Mouse (Mus musculus) intestine, postnatal 0 days (tissue): ENCODE data around the gene Nprl3. TPM values are rescaled to one million over a fixed set of nuclear protein-coding genes. Genes with fewer than 3 reads are reported as not detected.

Experiments used
- ATAC-seq: fragments of 200-750 bp; cut with Nextera tagmentation; 2 replicates; pipeline ENCODE4 v1.8.0; 2017; ENCODE audit warnings: mild to moderate bottlenecking, moderate TSS enrichment, moderate library complexity
- H3K27ac ChIP-seq: fragments of 300-500 bp; sonication (generic); 2 replicates; pipeline ENCODE4 v1.5.1; 2014; ENCODE audit warnings: mild to moderate bottlenecking, low read depth, low read length, moderate library complexity
- H3K27me3 ChIP-seq: fragments of 300-500 bp; sonication (generic); replicated peaks from 2 replicates; pipeline ENCODE4 v1.6.1; 2014; ENCODE audit warnings: low read length, mixed read lengths; ENCODE audit not compliant: control insufficient read depth, insufficient read depth
- H3K36me3 ChIP-seq: fragments of 300-500 bp; sonication (generic); 2 replicates; pipeline ENCODE4 v1.6.1; 2014; ENCODE audit warnings: mild to moderate bottlenecking, moderate library complexity; ENCODE audit not compliant: control insufficient read depth, insufficient read depth
- H3K4me1 ChIP-seq: fragments of 300-500 bp; sonication (generic); replicated peaks from 2 replicates; pipeline ENCODE4 v1.6.1; 2014; ENCODE audit warnings: antibody characterized with exemption, low read length, mixed read lengths; ENCODE audit not compliant: control insufficient read depth, insufficient read depth
- H3K4me2 ChIP-seq: fragments of 300-500 bp; sonication (generic); replicated peaks from 2 replicates; pipeline ENCODE4 v1.6.1; 2014; ENCODE audit warnings: low read depth, mild to moderate bottlenecking, moderate library complexity
- H3K4me3 ChIP-seq: fragments of 300-500 bp; sonication (generic); 2 replicates; pipeline ENCODE4 v1.5.1; 2014; ENCODE audit warnings: low read depth, low read length
- H3K9ac ChIP-seq: fragments of 300-500 bp; sonication (generic); 2 replicates; pipeline ENCODE4 v1.6.1; 2014; ENCODE audit warnings: mild to moderate bottlenecking, low read depth, low read length
- H3K9me3 ChIP-seq: fragments of 300-500 bp; sonication (generic); 2 replicates; pipeline ENCODE4 v1.6.1; 2016; ENCODE audit warnings: mixed run types; ENCODE audit not compliant: control insufficient read depth
- CTCF ChIP-seq: sonication (generic); IDR thresholded peaks from 2 replicates; pipeline ENCODE4 v1.5.1; 2016; ENCODE audit warnings: low read depth, mild to moderate bottlenecking, control low read depth, antibody characterized with exemption, moderate library complexity
- WGBS: fragments of 180-500 bp; shearing (Covaris S2); extraction: QIAGEN DNeasy Blood & Tissue Kit; methylation state at CpG from one replicate; pipeline ENCODE4 v1.1.7; 2014; 5-methylcytosine and 5-hydroxymethylcytosine counted together
- polyA plus RNA-seq: library from polyadenylated mRNA; unstranded; fragments of >200 nt; fragmentation: Nextera tagmentation; extraction: Ambion mirVana; gene quantifications from 2 replicates; pipeline ENCODE4 v1.2.1, GENCODE M21; 2015

Nprl3 gene
- polyA plus RNA-seq, 1 experiment from 2014 or later = 19.8 TPM

- Histone ChIP-seq H3K4me2 (no peak overlapping the region), H3K4me3 (no peak overlapping the region), H3K9ac (no peak overlapping the region), H3K27me3 (no peaks in the 10 kb centered on the region), H3K27ac (no peak overlapping the region), H3K9me3 (no peaks in the 10 kb centered on the region), H3K36me3 (peaks cover 48% of the 10 kb centered on the region), H3K4me1 (peaks cover 2% of the 10 kb centered on the region; the same call in 1 of the 2 replicates)
- peak; percentile 99 for TF ChIP-seq CTCF
- WGBS = 62% methylated on average over 5 of the region's 5 CpGs
- ATAC-seq = peak; percentile 46; the same call in 1 of the 2 replicates
Measured at GRCm38 (mm10) chr11:32238093-32238860, 29.2 kb downstream of the Nprl3 start.

GRCm38 (mm10) chr11:32237411-32237795, 30.1 kb downstream of the Nprl3 start:
- H3K4me3 ChIP-seq = no peak overlapping the region
- no peak for ATAC-seq
- WGBS = 87% methylated on average over 3 of the region's 3 CpGs

GRCm38 (mm10) chr11:32236712-32237410, 30.6 kb downstream of the Nprl3 start:
- TF ChIP-seq CTCF = peak; percentile 80
- 70% methylated on average over 9 of the region's 9 CpGs for WGBS
- 0 out of 2 replicates have a peak, but pooled peaks cover 2% of the 10 kb centered on the region for H3K4me1 ChIP-seq
- H3K9ac ChIP-seq = no peak overlapping the region
- H3K36me3 ChIP-seq = peaks cover 44% of the 10 kb centered on the region
- H3K9me3 ChIP-seq = no peaks in the 10 kb centered on the region
- no peak overlapping the region for H3K27ac ChIP-seq
- no peaks in the 10 kb centered on the region for H3K27me3 ChIP-seq
- ATAC-seq = no peak
- no peak overlapping the region for H3K4me3 ChIP-seq
- no peak overlapping the region for H3K4me2 ChIP-seq

More at GRCm38 (mm10) chr11:32237411-32237795, 30.1 kb downstream of the Nprl3 start:
- Histone ChIP-seq H3K4me2 (no peak overlapping the region), H3K4me1 (0 out of 2 replicates have a peak, but pooled peaks cover 2% of the 10 kb centered on the region), H3K27me3 (no peaks in the 10 kb centered on the region), H3K27ac (no peak overlapping the region), H3K9me3 (no peaks in the 10 kb centered on the region), H3K9ac (no peak overlapping the region), H3K36me3 (peaks cover 42% of the 10 kb centered on the region)
- TF ChIP-seq CTCF = no peak

- no peak overlapping the region for H3K27ac ChIP-seq
- 0 out of 2 replicates have a peak, but pooled peaks cover 2% of the 10 kb centered on the region for H3K4me1 ChIP-seq
- WGBS = 65% methylated on average over 2 of the region's 2 CpGs
- TF ChIP-seq CTCF = no peak
- H3K9ac ChIP-seq = no peak overlapping the region
- H3K27me3 ChIP-seq = no peaks in the 10 kb centered on the region
- H3K9me3 ChIP-seq = no peaks in the 10 kb centered on the region
- H3K4me3 ChIP-seq = no peak overlapping the region
- peaks cover 49% of the 10 kb centered on the region for H3K36me3 ChIP-seq
- ATAC-seq = no peak
- H3K4me2 ChIP-seq = no peak overlapping the region
Measured at GRCm38 (mm10) chr11:32236132-32236531, 31.4 kb downstream of the Nprl3 start.

GRCm38 (mm10) chr11:32235646-32236045, 31.9 kb downstream of the Nprl3 start:
- 32% methylated on average over 3 of the region's 3 CpGs for WGBS
- Histone ChIP-seq H3K9ac (no peak overlapping the region), H3K27ac (no peak overlapping the region), H3K36me3 (peaks cover 49% of the 10 kb centered on the region), H3K4me2 (no peak overlapping the region), H3K27me3 (no peaks in the 10 kb centered on the region), H3K4me3 (no peak overlapping the region), H3K4me1 (no peaks in the 10 kb centered on the region), H3K9me3 (no peaks in the 10 kb centered on the region)
- no peak for TF ChIP-seq CTCF
- ATAC-seq = no peak

GRCm38 (mm10) chr11:32234816-32235485, 32.6 kb downstream of the Nprl3 start:
- no peak for ATAC-seq
- Histone ChIP-seq H3K27me3 (no peaks in the 10 kb centered on the region), H3K4me1 (no peaks in the 10 kb centered on the region), H3K9ac (no peak overlapping the region), H3K4me2 (no peak overlapping the region), H3K4me3 (no peak overlapping the region), H3K27ac (no peak overlapping the region), H3K9me3 (no peaks in the 10 kb centered on the region), H3K36me3 (peaks cover 52% of the 10 kb centered on the region)
- no peak for TF ChIP-seq CTCF
- 85% methylated on average over 6 of the region's 6 CpGs for WGBS
